Mouse (Mus musculus) olfactory bulb, adult 2 months (tissue): ENCODE data around the gene Olfr26.

Experiments
- CTCF ChIP-seq: fragments of 200-500 bp; IDR thresholded peaks from 2 replicates; pipeline ENCODE4 v1.5.1; 2012; ENCODE audit warnings: low read depth, mild to moderate bottlenecking, low read length, moderate library complexity; ENCODE audit not compliant: insufficient read depth
- POLR2A ChIP-seq: fragments of 200-500 bp; IDR thresholded peaks from 2 replicates; pipeline ENCODE4 v1.6.1; 2012; ENCODE audit warnings: mild to moderate bottlenecking, low read depth, low read length, moderate library complexity; ENCODE audit not compliant: insufficient read depth

GRCm38 (mm10) chr9:38833027-38833426 lies 21.8 kb upstream of the Olfr26 start:
- TF ChIP-seq CTCF (no peak), POLR2A (no peak)
